Mouse (Mus musculus) liver, embryonic 12.5 days (tissue): ENCODE measurements at regions not wholly inside any gene's neighbourhood (a gene's known extent, or its start where the extent isn't known, plus 50 kb on each side); places are given as distances from the start of the nearest gene placed in this dataset.

ENCODE experiments used
- ATAC-seq: fragments of 200-750 bp; cut with Nextera tagmentation; 2 replicates; pipeline ENCODE4 v1.8.0; 2017; ENCODE audit warnings: moderate number of reproducible peaks, mild to moderate bottlenecking, moderate library complexity
- H3K27ac ChIP-seq: fragments of 300-500 bp; sonication (generic); 2 replicates; pipeline ENCODE4 v1.5.1; 2016; ENCODE audit warnings: mild to moderate bottlenecking
- H3K27me3 ChIP-seq: fragments of 300-500 bp; sonication (generic); replicated peaks from 2 replicates; pipeline ENCODE4 v1.6.1; 2016; ENCODE audit warnings: mild to moderate bottlenecking, moderate library complexity
- H3K36me3 ChIP-seq: fragments of 300-500 bp; sonication (generic); 2 replicates; pipeline ENCODE4 v1.6.1; 2016; ENCODE audit warnings: mild to moderate bottlenecking, moderate library complexity
- H3K4me1 ChIP-seq: fragments of 300-500 bp; sonication (generic); 2 replicates; pipeline ENCODE4 v1.6.1; 2016
- H3K4me2 ChIP-seq: fragments of 300-500 bp; sonication (generic); 2 replicates; pipeline ENCODE4 v1.6.1; 2016; ENCODE audit warnings: mild to moderate bottlenecking, moderate library complexity
- H3K4me3 ChIP-seq: fragments of 300-500 bp; sonication (generic); 2 replicates; pipeline ENCODE4 v1.5.1; 2016; ENCODE audit warnings: mild to moderate bottlenecking, moderate library complexity
- H3K9ac ChIP-seq: fragments of 300-500 bp; sonication (generic); 2 replicates; pipeline ENCODE4 v1.6.1; 2016; ENCODE audit warnings: mild to moderate bottlenecking, moderate library complexity
- H3K9me3 ChIP-seq: fragments of 300-500 bp; sonication (generic); replicated peaks from 2 replicates; pipeline ENCODE4 v1.6.1; 2016; ENCODE audit warnings: mild to moderate bottlenecking, moderate library complexity
- WGBS: fragments of 180-500 bp; shearing (Covaris S2); methylation state at CpG from one replicate; pipeline ENCODE4 v1.1.7; 2016; ENCODE audit not compliant: insufficient replicate concordance; 5-methylcytosine and 5-hydroxymethylcytosine counted together

- H3K9ac ChIP-seq = no peak overlapping the region
- H3K36me3 ChIP-seq = no peaks in the 10 kb centered on the region
- H3K27me3 ChIP-seq = no peaks in the 10 kb centered on the region
- no peaks in the 10 kb centered on the region for H3K9me3 ChIP-seq
- H3K4me2 ChIP-seq = no peak overlapping the region
- ATAC-seq = no peak
- WGBS = 49% methylated on average over 2 of the region's 2 CpGs
- H3K27ac ChIP-seq = no peak overlapping the region
- no peak overlapping the region for H3K4me3 ChIP-seq
- no peaks in the 10 kb centered on the region for H3K4me1 ChIP-seq
Measured at GRCm38 (mm10) chr2:159232266-159232665, 437.7 kb downstream of the Dhx35 start.

- no peaks in the 10 kb centered on the region for H3K9me3 ChIP-seq
- WGBS = 22% methylated on average over 6 of the region's 6 CpGs
- H3K27me3 ChIP-seq = no peaks in the 10 kb centered on the region
- H3K4me3 ChIP-seq = no peak overlapping the region
- H3K36me3 ChIP-seq = no peaks in the 10 kb centered on the region
- no peaks in the 10 kb centered on the region for H3K4me1 ChIP-seq
- H3K27ac ChIP-seq = no peak overlapping the region
- no peak for ATAC-seq
- no peak overlapping the region for H3K9ac ChIP-seq
- no peak overlapping the region for H3K4me2 ChIP-seq
Measured at GRCm38 (mm10) chr2:159235000-159235399, 440.4 kb downstream of the Dhx35 start.

GRCm38 (mm10) chr2:159250065-159250464 lies 455.5 kb downstream of the Dhx35 start:
- Histone ChIP-seq H3K4me1 (no peaks in the 10 kb centered on the region), H3K27ac (no peak overlapping the region), H3K36me3 (no peaks in the 10 kb centered on the region), H3K27me3 (no peaks in the 10 kb centered on the region), H3K9ac (no peak overlapping the region), H3K4me3 (no peak overlapping the region), H3K9me3 (no peaks in the 10 kb centered on the region), H3K4me2 (no peak overlapping the region)
- ATAC-seq = no peak
- WGBS = 72% methylated on average over 6 of the region's 6 CpGs

- Histone ChIP-seq H3K27me3 (no peaks in the 10 kb centered on the region), H3K36me3 (no peaks in the 10 kb centered on the region), H3K9ac (no peak overlapping the region), H3K4me1 (no peaks in the 10 kb centered on the region), H3K4me3 (no peak overlapping the region), H3K27ac (no peak overlapping the region), H3K9me3 (no peaks in the 10 kb centered on the region), H3K4me2 (no peak overlapping the region)
- WGBS = 48% methylated on average over 6 of the region's 6 CpGs
- ATAC-seq = no peak
Measured at GRCm38 (mm10) chr2:159250993-159251665, 456.5 kb downstream of the Dhx35 start.

- H3K27ac ChIP-seq = no peak overlapping the region
- no peak overlapping the region for H3K9ac ChIP-seq
- H3K4me1 ChIP-seq = no peaks in the 10 kb centered on the region
- no peaks in the 10 kb centered on the region for H3K36me3 ChIP-seq
- WGBS = 61% methylated on average over 10 of the region's 10 CpGs
- no peaks in the 10 kb centered on the region for H3K9me3 ChIP-seq
- ATAC-seq = no peak
- no peaks in the 10 kb centered on the region for H3K27me3 ChIP-seq
- H3K4me3 ChIP-seq = no peak overlapping the region
- H3K4me2 ChIP-seq = no peak overlapping the region
Measured at GRCm38 (mm10) chr2:159270221-159271080, 475.8 kb downstream of the Dhx35 start.

GRCm38 (mm10) chr2:159278896-159279295 lies 484.3 kb downstream of the Dhx35 start:
- H3K4me1 ChIP-seq = no peaks in the 10 kb centered on the region
- 0 out of 2 replicates have a peak, but pooled peaks cover 5% of the 10 kb centered on the region for H3K9me3 ChIP-seq
- H3K4me3 ChIP-seq = no peak overlapping the region
- no peak for ATAC-seq
- H3K27ac ChIP-seq = no peak overlapping the region
- WGBS = 38% methylated on average over 2 of the region's 2 CpGs
- no peaks in the 10 kb centered on the region for H3K36me3 ChIP-seq
- H3K4me2 ChIP-seq = no peak overlapping the region
- no peaks in the 10 kb centered on the region for H3K27me3 ChIP-seq
- H3K9ac ChIP-seq = no peak overlapping the region

GRCm38 (mm10) chr2:159281558-159282320 lies 487.1 kb downstream of the Dhx35 start:
- ATAC-seq = no peak
- no peaks in the 10 kb centered on the region for H3K4me1 ChIP-seq
- WGBS = 66% methylated on average over 8 of the region's 8 CpGs

GRCm38 (mm10) chr2:159284100-159284499 lies 489.5 kb downstream of the Dhx35 start:
- H3K4me1 ChIP-seq = no peaks in the 10 kb centered on the region
- H3K4me3 ChIP-seq = no peak overlapping the region
- H3K9me3 ChIP-seq = 0 out of 2 replicates have a peak, but pooled peaks cover 5% of the 10 kb centered on the region
- no peak overlapping the region for H3K9ac ChIP-seq
- no peak overlapping the region for H3K27ac ChIP-seq
- no peak for ATAC-seq
- 63% methylated on average over 5 of the region's 5 CpGs for WGBS
- H3K4me2 ChIP-seq = no peak overlapping the region
- no peaks in the 10 kb centered on the region for H3K36me3 ChIP-seq
- H3K27me3 ChIP-seq = no peaks in the 10 kb centered on the region

More at GRCm38 (mm10) chr2:159281558-159282320, 487.1 kb downstream of the Dhx35 start:
- no peak overlapping the region for H3K27ac ChIP-seq
- no peak overlapping the region for H3K4me2 ChIP-seq
- H3K9me3 ChIP-seq = 0 out of 2 replicates have a peak, but pooled peaks cover 5% of the 10 kb centered on the region
- no peaks in the 10 kb centered on the region for H3K36me3 ChIP-seq
- no peaks in the 10 kb centered on the region for H3K27me3 ChIP-seq
- H3K9ac ChIP-seq = no peak overlapping the region
- no peak overlapping the region for H3K4me3 ChIP-seq

- no peaks in the 10 kb centered on the region for H3K27me3 ChIP-seq
- no peaks in the 10 kb centered on the region for H3K36me3 ChIP-seq
- H3K4me2 ChIP-seq = no peak overlapping the region
- no peak overlapping the region for H3K9ac ChIP-seq
- no peaks in the 10 kb centered on the region for H3K4me1 ChIP-seq
- ATAC-seq = no peak
- 69% methylated on average over 8 of the region's 8 CpGs for WGBS
- no peak overlapping the region for H3K4me3 ChIP-seq
- H3K27ac ChIP-seq = no peak overlapping the region
- 0 out of 2 replicates have a peak, but pooled peaks cover 5% of the 10 kb centered on the region for H3K9me3 ChIP-seq
Measured at GRCm38 (mm10) chr2:159284525-159285189, 490.1 kb downstream of the Dhx35 start.

- H3K27me3 ChIP-seq = no peaks in the 10 kb centered on the region
- no peak overlapping the region for H3K4me2 ChIP-seq
- no peaks in the 10 kb centered on the region for H3K9me3 ChIP-seq
- H3K4me1 ChIP-seq = no peaks in the 10 kb centered on the region
- no peak overlapping the region for H3K4me3 ChIP-seq
- H3K27ac ChIP-seq = no peak overlapping the region
- WGBS = 65% methylated on average over 6 of the region's 6 CpGs
- ATAC-seq = no peak
- H3K36me3 ChIP-seq = no peaks in the 10 kb centered on the region
- no peak overlapping the region for H3K9ac ChIP-seq
Measured at GRCm38 (mm10) chr2:159287996-159288563, 493.5 kb downstream of the Dhx35 start.

- Histone ChIP-seq H3K9me3 (no peaks in the 10 kb centered on the region), H3K9ac (no peak overlapping the region), H3K27ac (no peak overlapping the region), H3K27me3 (no peaks in the 10 kb centered on the region), H3K4me2 (no peak overlapping the region), H3K36me3 (no peaks in the 10 kb centered on the region), H3K4me3 (no peak overlapping the region), H3K4me1 (no peaks in the 10 kb centered on the region)
- ATAC-seq = no peak
- WGBS = 63% methylated on average over 1 of the region's 1 CpGs
Measured at GRCm38 (mm10) chr2:159290081-159290480, 495.5 kb downstream of the Dhx35 start.
